ENCODE assay signal across 8 mouse cellular contexts in the genomic region with DNA sequence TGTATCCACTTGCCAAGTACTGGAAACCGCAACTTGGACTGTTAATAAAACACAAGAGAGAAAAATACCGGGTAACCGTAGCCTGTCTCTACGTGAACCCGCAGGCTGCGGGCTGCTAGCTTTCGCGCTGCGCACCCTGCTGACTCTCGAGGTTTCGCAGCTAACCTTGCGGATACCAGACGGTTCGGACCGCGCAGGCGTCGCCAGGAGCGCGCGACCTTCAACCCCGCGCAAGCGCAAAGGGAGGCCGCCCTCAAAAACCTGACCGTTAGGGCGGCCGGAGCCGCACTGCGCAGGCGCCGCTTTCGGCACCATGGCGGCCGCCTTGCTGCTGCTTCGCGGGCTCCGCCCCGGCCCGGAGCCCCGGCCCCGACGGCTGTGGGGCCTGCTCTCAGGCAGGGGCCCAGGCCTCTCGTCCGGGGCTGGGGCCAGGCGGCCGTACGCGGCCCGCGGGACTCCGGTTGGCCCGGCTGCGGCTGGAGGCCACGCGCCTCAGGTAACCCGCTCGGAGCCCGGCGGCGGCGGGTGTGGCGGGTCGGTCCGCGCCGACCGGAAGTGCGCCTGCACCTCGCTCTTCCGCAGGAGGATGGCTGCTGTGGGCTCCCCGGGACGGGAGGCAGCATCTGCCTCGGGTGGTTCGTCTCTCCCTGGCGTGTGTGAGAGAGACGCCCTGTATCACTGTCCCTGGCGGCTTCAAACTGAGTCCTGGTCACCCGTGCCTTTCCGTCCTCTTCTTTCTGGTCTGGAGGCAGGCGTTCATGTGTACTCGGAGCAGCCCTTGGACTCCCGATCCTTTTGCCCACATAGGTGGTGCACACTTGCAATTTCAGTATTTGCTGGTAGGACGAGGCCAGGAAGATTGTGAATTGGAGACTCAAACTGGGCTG. TPM values are rescaled to one million over a fixed set of nuclear protein-coding genes. Genes with fewer than 3 reads are reported as not detected.
DNase-seq lines count a peak whose midpoint lies in the region; ATAC-seq lines count a peak whose summit lies in the region.

No protein-coding gene starts in this region.

- intact Hi-C loops in gastrocnemius, postnatal 14 days (cut with DNase I; ENCODE audit: low total_unique reads) = loop anchor here (2.0 kb wide), 1 partner anchor 159 kb away; no protein-coding TSS in a partner anchor
- intact Hi-C loops in left cerebral cortex, postnatal 14 days (cut with DNase I) = no loop called here

- H3K36me3 ChIP-seq in intestine, embryonic 14.5 days (ENCODE audit: control insufficient read depth, insufficient read depth, low read length) = peaks cover 14% of the 10 kb centered on the region

- peak overlapping the region; percentile 94 for H3K9ac ChIP-seq in intestine, embryonic 14.5 days (ENCODE audit: low read length)

- DNase-seq in adrenal gland, adult (ENCODE audit: inconsistent age in 2 of 2, low spot score in 1 of 2) = peak; percentile 97 to 98
- peak; percentile 98 for DNase-seq in embryo, embryonic 10.5 days (ENCODE audit: low spot score)
- peak; percentile 96 for DNase-seq in gastrocnemius, postnatal 14 days
- peak; percentile 93 for DNase-seq in intestine, embryonic 14.5 days (ENCODE audit: low spot score)
- DNase-seq in left cerebral cortex, postnatal 14 days (ENCODE audit: low spot score in 2 of 2) = peak; percentile 95 to 96
- DNase-seq in mesoderm, embryonic 11.5 days (ENCODE audit: low read depth, low spot score) = peak; percentile 98
- peak; percentile 91 to 92 for DNase-seq in right cerebral cortex, postnatal 36 days (ENCODE audit: low spot score in 2 of 2)
- peak; percentile 95 for DNase-seq in yolk sac, embryonic 10.5 days (ENCODE audit: low spot score)

- peak; percentile 95 for ATAC-seq in intestine, embryonic 14.5 days (replicated peaks; ENCODE audit: low FRiP score, low TSS enrichment, low read depth)

- H3K4me2 ChIP-seq in intestine, embryonic 14.5 days (ENCODE audit: low read length) = peak overlapping the region; percentile 91

- peak overlapping the region; percentile 85 for H3K4me3 ChIP-seq in intestine, embryonic 14.5 days (ENCODE audit: low read depth, low read length)

- H3K27me3 ChIP-seq in intestine, embryonic 14.5 days (replicated peaks; ENCODE audit: control insufficient read depth, insufficient read depth, low read length) = no peaks in the 10 kb centered on the region

- H3K9me3 ChIP-seq in intestine, embryonic 14.5 days (ENCODE audit: control insufficient read depth, low read length) = no peaks in the 10 kb centered on the region

- WGBS in intestine, embryonic 14.5 days = 1% methylated on average over 72 of the region's 84 CpGs

- peak overlapping the region; percentile 85 for H3K27ac ChIP-seq in intestine, embryonic 14.5 days (ENCODE audit: low read depth)

- peaks cover 16% of the 10 kb centered on the region for H3K4me1 ChIP-seq in intestine, embryonic 14.5 days (replicated peaks; ENCODE audit: control insufficient read depth, insufficient read depth, low read length)

RNA-seq across cellular contexts. Expression of a gene that starts 2.7 kb away (rescaled TPM):
- total RNA-seq in gastrocnemius, postnatal 14 days (2021) = 10 to 100 TPM; 49.0 to 59.2 TPM
- 46.0 and 47.2 TPM in 2 replicates for polyA plus RNA-seq in intestine, embryonic 14.5 days (2014; fragmentation: Nextera tagmentation; extraction: Ambion mirVana)
- total RNA-seq in left cerebral cortex, postnatal 14 days (2021) = 10 to 100 TPM; 69.0 to 69.4 TPM

RNA-seq across cellular contexts. Expression of a gene that starts 23.4 kb away (rescaled TPM):
- total RNA-seq in gastrocnemius, postnatal 14 days (2021) = 10 to 100 TPM; 40.2 to 43.2 TPM
- 45.9 and 47.4 TPM in 2 replicates for polyA plus RNA-seq in intestine, embryonic 14.5 days (2014; fragmentation: Nextera tagmentation; extraction: Ambion mirVana)
- total RNA-seq in left cerebral cortex, postnatal 14 days (2021) = 100 to 1,000 TPM; 146 to 151 TPM

RNA-seq across cellular contexts. Expression of a gene that starts 36.7 kb away (rescaled TPM):
- total RNA-seq in gastrocnemius, postnatal 14 days (2021) = 100 to 1,000 TPM; 517 to 627 TPM
- 1,906 and 1,976 TPM in 2 replicates for polyA plus RNA-seq in intestine, embryonic 14.5 days (2014; fragmentation: Nextera tagmentation; extraction: Ambion mirVana)
- total RNA-seq in left cerebral cortex, postnatal 14 days (2021) = 100 to 1,000 TPM; 356 to 384 TPM

RNA-seq across cellular contexts. Expression of a gene that starts 51.7 kb away (rescaled TPM):
- total RNA-seq in gastrocnemius, postnatal 14 days (2021) = under 1 TPM; 0.31 to 0.73 TPM
- 0.70 and 0.85 TPM in 2 replicates for polyA plus RNA-seq in intestine, embryonic 14.5 days (2014; fragmentation: Nextera tagmentation; extraction: Ambion mirVana)
- total RNA-seq in left cerebral cortex, postnatal 14 days (2021) = 10 to 100 TPM; 55.0 to 77.7 TPM

Comparison
In these comparisons a context has a peak if more than half of its experiments do, and no peak if none do; other contexts are left out.
1. Peak in every context shown above with its lines: DNase-seq, ATAC-seq, H3K4me3 ChIP-seq and H3K27ac ChIP-seq.